9 mouse cellular contexts compared by ENCODE assay signal in genomic region chr5:120706976-120707375, GRCm38 (mm10). TPM values are rescaled to one million over a fixed set of nuclear protein-coding genes. Genes with fewer than 3 reads are reported as not detected.
A peak's percentile ranks its signal among the peaks of the same experiment; 100 is the strongest.
DNase-seq lines count a peak whose midpoint lies in the region; ATAC-seq lines count a peak whose summit lies in the region.
"Had no signal": no experiment of that assay in that cellular context is flagged by ENCODE, and none has a peak within 500 bp of the region (broad histone marks: within the 10 kb centered on the region; RNA-seq: fewer than 3 reads in every experiment).

No protein-coding gene starts in this region.

- 0 out of 2 replicates have a peak, but pooled peaks cover under 1% of the 10 kb centered on the region for H3K36me3 ChIP-seq in hindbrain, embryonic 14.5 days (replicated peaks; ENCODE audit: control insufficient read depth, insufficient read depth)
- no peaks in the 10 kb centered on the region for H3K36me3 ChIP-seq in neural tube, embryonic 13.5 days

- peaks cover 42% of the 10 kb centered on the region for H3K4me1 ChIP-seq in hindbrain, embryonic 14.5 days (replicated peaks; ENCODE audit: control insufficient read depth, insufficient read depth, low read length)
- peaks cover 86% of the 10 kb centered on the region for H3K4me1 ChIP-seq in neural tube, embryonic 13.5 days (replicated peaks)

- H3K27me3 ChIP-seq in hindbrain, embryonic 14.5 days (ENCODE audit: control insufficient read depth, insufficient read depth, low read length), result no peaks in the 10 kb centered on the region
- peaks cover 44% of the 10 kb centered on the region for H3K27me3 ChIP-seq in neural tube, embryonic 13.5 days

- peak overlapping the region; percentile 57 for H3K4me2 ChIP-seq in hindbrain, embryonic 14.5 days (replicated peaks)
- peak overlapping the region; percentile 50 for H3K4me2 ChIP-seq in neural tube, embryonic 13.5 days

- H3K4me3 ChIP-seq in hindbrain, embryonic 14.5 days (replicated peaks; ENCODE audit: low read length), result peak overlapping the region; percentile 9
- peak overlapping the region; percentile 21 for H3K4me3 ChIP-seq in neural tube, embryonic 13.5 days
- H3K4me3 ChIP-seq: megakaryocyte, embryonic 14.5 days had no signal

- ATAC-seq in hindbrain, embryonic 14.5 days (ENCODE audit: low FRiP score), result no peak
- no peak for ATAC-seq in neural tube, embryonic 13.5 days (ENCODE audit: low read depth)

- H3K9ac ChIP-seq in hindbrain, embryonic 14.5 days, result peak overlapping the region; percentile 44; the same call in 1 of the 2 replicates
- H3K9ac ChIP-seq in neural tube, embryonic 13.5 days, result peak overlapping the region; percentile 46

- H3K27ac ChIP-seq in hindbrain, embryonic 14.5 days, result no peak overlapping the region
- H3K27ac ChIP-seq in neural tube, embryonic 13.5 days (replicated peaks), result no peak overlapping the region

- no peaks in the 10 kb centered on the region for H3K9me3 ChIP-seq in hindbrain, embryonic 14.5 days (ENCODE audit: control insufficient read depth, low read length)
- no peaks in the 10 kb centered on the region for H3K9me3 ChIP-seq in neural tube, embryonic 13.5 days

- 37% methylated on average over 13 of the region's 13 CpGs for WGBS in hindbrain, embryonic 14.5 days
- WGBS in neural tube, embryonic 13.5 days, result 35% methylated on average over 13 of the region's 13 CpGs

- DNase-seq in cerebellum, adult 11-12 months, result peak; percentile 26
- DNase-seq in cerebellum, adult 9-11 months, result no peak
- DNase-seq in spleen, adult 18-20 months, result peak; percentile 41 to 50
- no peak for DNase-seq in spleen, postnatal 4 days (ENCODE audit: low spot score in 2 of 2)
- no peak for DNase-seq in hindbrain, embryonic 14.5 days (ENCODE audit: low spot score)
- no peak for DNase-seq in layer of hippocampus, adult 8-10 months (ENCODE audit: low spot score in 2 of 2)
- DNase-seq in right cerebral cortex, adult 2 months (ENCODE audit: low spot score in 2 of 2), result no peak

RNA-seq across cellular contexts. Expression of gene Dtx1, which starts 4.8 kb away (rescaled TPM):
- 53.9 and 64.1 TPM in 2 replicates for polyA plus RNA-seq in hindbrain, embryonic 14.5 days (2014; fragmentation: Nextera tagmentation; extraction: Ambion mirVana)
- polyA plus RNA-seq in neural tube, embryonic 13.5 days (2015; fragmentation: Nextera tagmentation; extraction: Ambion mirVana), result 37.3 and 39.6 TPM in 2 replicates
- total RNA-seq in layer of hippocampus, adult 8-10 months (2022), result 10 to 100 TPM; 62.9 to 71.1 (median 66.9) TPM

RNA-seq across cellular contexts. Expression of gene Oas2, which starts 42.7 kb away (rescaled TPM):
- 0.16 and 0.32 TPM in 2 replicates for polyA plus RNA-seq in hindbrain, embryonic 14.5 days (2014; fragmentation: Nextera tagmentation; extraction: Ambion mirVana)
- polyA plus RNA-seq in neural tube, embryonic 13.5 days (2015; fragmentation: Nextera tagmentation; extraction: Ambion mirVana), result 0.19 and 0.43 TPM in 2 replicates
- under 1 TPM; 0.12 to 0.65 (median 0.40) TPM for total RNA-seq in layer of hippocampus, adult 8-10 months (2022)

RNA-seq across cellular contexts. Expression of gene Rasal1, which starts 58.4 kb away (rescaled TPM):
- 0.31 and 0.74 TPM in 2 replicates for polyA plus RNA-seq in hindbrain, embryonic 14.5 days (2014; fragmentation: Nextera tagmentation; extraction: Ambion mirVana)
- 0.31 TPM in 1 of 2 replicates, not detected in the other for polyA plus RNA-seq in neural tube, embryonic 13.5 days (2015; fragmentation: Nextera tagmentation; extraction: Ambion mirVana)
- 100 to 1,000 TPM in 2 of 4 experiments, 10 to 100 TPM in 2; 84.4 to 112 (median 96.9) TPM for total RNA-seq in layer of hippocampus, adult 8-10 months (2022)

Comparison
In these comparisons a context has a peak if more than half of its experiments do, and no peak if none do; other contexts are left out.
1. DNase-seq: peak in cerebellum, adult 11-12 months (single experiment) and spleen, adult 18-20 months (2 of 2); none in cerebellum, adult 9-11 months (single experiment), spleen, postnatal 4 days (0 of 2), hindbrain, embryonic 14.5 days (single experiment), layer of hippocampus, adult 8-10 months (0 of 2) and right cerebral cortex, adult 2 months (0 of 2).